Mouse (Mus musculus) MEL (cell line): Measurements from ENCODE around the gene Npm3. TPM values are rescaled to one million over a fixed set of nuclear protein-coding genes. Genes with fewer than 3 reads are reported as not detected.

Source experiments
- DNase-seq: peaks from one replicate; pipeline ENCODE4 v3.0.0; 2011; ENCODE audit warnings: low read depth, low spot score
- H3K27ac ChIP-seq: 2 replicates; pipeline ENCODE4 v1.5.1; 2012; ENCODE audit warnings: low read depth, mild to moderate bottlenecking, control low read depth, low read length, moderate library complexity; ENCODE audit not compliant: control insufficient read depth
- H3K27me3 ChIP-seq, 2 experiments: fragments of 150-350 bp in 1 of 2; sonication (generic) in 1 of 2; 2 replicates each; pipeline ENCODE4 v1.6.1; 2012; ENCODE audit warnings: low read length in 2 of 2, mild to moderate bottlenecking in 2 of 2, improper control_type of control experiment in 1 of 2, moderate library complexity in 1 of 2; ENCODE audit not compliant: insufficient read depth in 2 of 2, control insufficient read depth in 1 of 2
- H3K36me3 ChIP-seq, 2 experiments: 2 replicates each; pipeline ENCODE4 v1.6.1; 2012 to 2014; ENCODE audit warnings: low read length in 2 of 2, improper control_type of control experiment in 1 of 2, inconsistent platforms in 1 of 2, mild to moderate bottlenecking in 1 of 2; ENCODE audit not compliant: insufficient read depth in 2 of 2, control insufficient read depth in 1 of 2
- H3K4me1 ChIP-seq, 2 experiments: fragments of 150-350 bp in 1 of 2; sonication (generic) in 1 of 2; 2 replicates each; pipeline ENCODE4 v1.6.1; 2012; ENCODE audit warnings: low read length in 2 of 2, improper control_type of control experiment in 1 of 2, mild to moderate bottlenecking in 1 of 2; ENCODE audit not compliant: insufficient read depth in 2 of 2, control insufficient read depth in 1 of 2
- H3K4me3 ChIP-seq, 2 experiments: fragments of 150-350 bp in 1 of 2; sonication (generic) in 1 of 2; 2 replicates each; pipeline ENCODE4 v1.5.1; 2012; ENCODE audit warnings: low read depth in 2 of 2, low read length in 2 of 2, mild to moderate bottlenecking in 2 of 2, moderate library complexity in 2 of 2, control low read depth in 1 of 2, improper control_type of control experiment in 1 of 2; ENCODE audit not compliant: control insufficient read depth in 1 of 2, insufficient read depth in 1 of 2
- H3K79me2 ChIP-seq: 2 replicates; pipeline ENCODE4 v1.6.1; 2012; ENCODE audit warnings: mild to moderate bottlenecking, low read length, moderate library complexity; ENCODE audit not compliant: control insufficient read depth, poor library complexity, insufficient read depth
- H3K9ac ChIP-seq: 2 replicates; pipeline ENCODE4 v1.6.1; 2012; ENCODE audit warnings: low read depth, mild to moderate bottlenecking, control low read depth, low read length, moderate library complexity; ENCODE audit not compliant: control insufficient read depth, poor library complexity, severe bottlenecking
- H3K9me3 ChIP-seq: fragments of 150-350 bp; sonication (generic); replicated peaks from 2 replicates; pipeline ENCODE4 v1.6.1; 2012; ENCODE audit warnings: mild to moderate bottlenecking, low read length, improper control_type of control experiment, moderate library complexity; ENCODE audit not compliant: insufficient read depth
- CHD1 ChIP-seq: IDR thresholded peaks from 2 replicates; pipeline ENCODE4 v1.6.1; 2012; ENCODE audit warnings: low read depth, mild to moderate bottlenecking, inconsistent platforms, low read length, improper control_type of control experiment
- CHD2 ChIP-seq: IDR thresholded peaks from 2 replicates; pipeline ENCODE4 v1.6.1; 2011; ENCODE audit warnings: low read length, improper control_type of control experiment
- CTCF ChIP-seq, 3 experiments: IDR thresholded peaks in 2 of 3; conservative IDR thresholded peaks in 1 of 3; 2 replicates each; pipeline ENCODE4 v1.5.1; 2011 to 2012; ENCODE audit warnings: low read length in 3 of 3, low read depth in 2 of 3, mild to moderate bottlenecking in 2 of 3, improper control_type of control experiment in 1 of 3, inconsistent platforms in 1 of 3, mixed read lengths in 1 of 3, moderate library complexity in 1 of 3; ENCODE audit not compliant: control insufficient read depth in 1 of 3, insufficient read depth in 1 of 3, poor library complexity in 1 of 3, severe bottlenecking in 1 of 3
- E2F4 ChIP-seq: IDR thresholded peaks from 2 replicates; pipeline ENCODE4 v1.6.1; 2011; ENCODE audit warnings: low read depth, low read length, improper control_type of control experiment, borderline replicate concordance
- ELF1 ChIP-seq: IDR thresholded peaks from 2 replicates; pipeline ENCODE4 v1.6.1; 2014; ENCODE audit warnings: low read depth, mild to moderate bottlenecking, inconsistent platforms, low read length, improper control_type of control experiment, moderate library complexity
- GATA1 ChIP-seq: IDR thresholded peaks from 2 replicates; pipeline ENCODE4 v1.6.1; 2011; ENCODE audit warnings: low read depth, low read length, improper control_type of control experiment
- HCFC1 ChIP-seq: IDR thresholded peaks from 2 replicates; pipeline ENCODE4 v1.6.1; 2012; ENCODE audit warnings: low read depth, mild to moderate bottlenecking, inconsistent platforms, low read length, improper control_type of control experiment, moderate library complexity
- JUND ChIP-seq: IDR thresholded peaks from 2 replicates; pipeline ENCODE4 v1.6.1; 2011; ENCODE audit warnings: low read depth, mild to moderate bottlenecking, improper control_type of control experiment, low read length
- MAX ChIP-seq: IDR thresholded peaks from 2 replicates; pipeline ENCODE4 v1.6.1; 2011; ENCODE audit warnings: low read length, improper control_type of control experiment
- MAZ ChIP-seq: IDR thresholded peaks from 2 replicates; pipeline ENCODE4 v1.6.1; 2012; ENCODE audit warnings: low read depth, mild to moderate bottlenecking, inconsistent platforms, low read length, improper control_type of control experiment
- MEF2A ChIP-seq: IDR thresholded peaks from 2 replicates; pipeline ENCODE4 v1.6.1; 2014; ENCODE audit warnings: low read depth, mild to moderate bottlenecking, inconsistent platforms, low read length, improper control_type of control experiment; ENCODE audit not compliant: poor library complexity, insufficient replicate concordance, severe bottlenecking; ENCODE audit errors: extremely low read depth
- MXI1 ChIP-seq: IDR thresholded peaks from 2 replicates; pipeline ENCODE4 v1.6.1; 2011; ENCODE audit warnings: mild to moderate bottlenecking, low read depth, low read length, improper control_type of control experiment
- MYC ChIP-seq: IDR thresholded peaks from 2 replicates; pipeline ENCODE4 v1.6.1; 2011; ENCODE audit warnings: low read depth, mild to moderate bottlenecking, low read length, improper control_type of control experiment, moderate library complexity
- RCOR1 ChIP-seq: IDR thresholded peaks from 2 replicates; pipeline ENCODE4 v1.6.1; 2012; ENCODE audit warnings: low read depth, mild to moderate bottlenecking, inconsistent platforms, low read length, improper control_type of control experiment
- SIN3A ChIP-seq: IDR thresholded peaks from 2 replicates; pipeline ENCODE4 v1.6.1; 2012; ENCODE audit warnings: low read length, improper control_type of control experiment, inconsistent platforms
- SMC3 ChIP-seq: IDR thresholded peaks from 2 replicates; pipeline ENCODE4 v1.6.1; 2011; ENCODE audit warnings: low read depth, low read length, improper control_type of control experiment
- TAL1 ChIP-seq: IDR thresholded peaks from 2 replicates; pipeline ENCODE4 v1.6.1; 2012; ENCODE audit warnings: mild to moderate bottlenecking, inconsistent platforms, low read length, moderate library complexity, mixed read lengths
- TCF12 ChIP-seq: IDR thresholded peaks from 2 replicates; pipeline ENCODE4 v1.6.1; 2014; ENCODE audit warnings: low read depth, mild to moderate bottlenecking, inconsistent platforms, low read length, improper control_type of control experiment, moderate library complexity
- UBTF ChIP-seq: IDR thresholded peaks from 2 replicates; pipeline ENCODE4 v1.6.1; 2012; ENCODE audit warnings: low read depth, mild to moderate bottlenecking, inconsistent platforms, low read length, improper control_type of control experiment, moderate library complexity, borderline replicate concordance; ENCODE audit not compliant: insufficient read depth
- USF2 ChIP-seq, 2 experiments: IDR thresholded peaks; 2 replicates each; pipeline ENCODE4 v1.6.1; 2011 to 2012; ENCODE audit warnings: improper control_type of control experiment in 2 of 2, low read length in 2 of 2, borderline replicate concordance in 1 of 2, inconsistent platforms in 1 of 2, low read depth in 1 of 2, mild to moderate bottlenecking in 1 of 2; ENCODE audit not compliant: insufficient read depth in 1 of 2
- ZC3H11A ChIP-seq: IDR thresholded peaks from 2 replicates; pipeline ENCODE4 v1.6.1; 2012; ENCODE audit warnings: low read depth, mild to moderate bottlenecking, inconsistent platforms, low read length, improper control_type of control experiment
- polyA plus RNA-seq, 2 experiments: library from polyadenylated mRNA; stranded (reverse) in 1 of 2; unstranded in 1 of 2; fragments of >175 nt in 1 of 2; fragments of >200 nt in 1 of 2; gene quantifications; 2 replicates each; pipeline versions ENCODE4 v1.2.1 to v1.2.4; 2012; ENCODE audit warnings: low replicate concordance in 2 of 2, low read depth in 1 of 2; ENCODE audit not compliant: insufficient read length in 2 of 2, insufficient read depth in 1 of 2, missing spikeins in 1 of 2
- total RNA-seq: library from RNA; depleted of rRNA; stranded (reverse); fragments of 300-350 nt; gene quantifications from 2 replicates; pipeline ENCODE4 v1.2.3, GENCODE M21; 2012

The Npm3 gene
- total and polyA plus RNA-seq, 3 experiments = 426 to 602 TPM; not detected in 1

DNA sequence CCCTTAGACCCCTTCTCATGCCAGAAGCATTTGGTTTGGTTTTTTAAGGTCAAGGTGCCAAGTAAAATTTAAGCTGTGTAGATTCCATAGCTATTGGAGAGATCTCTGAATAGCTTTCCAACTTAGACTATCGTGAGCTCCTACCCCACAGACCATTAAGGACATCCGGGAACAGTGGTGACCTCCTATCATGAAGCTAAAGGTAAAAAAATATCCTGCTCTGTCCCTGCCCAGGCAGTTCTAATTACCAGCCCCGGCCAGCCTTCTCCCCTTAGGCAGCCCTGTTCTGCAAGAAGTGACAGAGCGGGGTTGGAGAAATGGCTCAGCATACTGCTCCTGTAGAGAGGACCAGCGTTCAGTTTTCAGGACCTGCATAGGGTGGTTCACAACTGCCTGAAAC, 10.9 kb downstream of the Npm3 start:
- no peak for TF ChIP-seq USF2 (IDR thresholded peaks at IDR 0.05; ENCODE audit: borderline replicate concordance in 1 of 2, insufficient read depth in 1 of 2, low read depth in 1 of 2, low read length in 2 of 2)
- TF ChIP-seq MYC = no peak
- TF ChIP-seq HCFC1 = no peak
- TF ChIP-seq SMC3 = no peak
- TF ChIP-seq CHD1 = no peak
- no peak for TF ChIP-seq JUND
- no peak for TF ChIP-seq MEF2A
- TF ChIP-seq MXI1 = no peak
- TF ChIP-seq TAL1 = no peak
- H3K36me3 ChIP-seq = no peaks in the 10 kb centered on the region
- H3K79me2 ChIP-seq = no peaks in the 10 kb centered on the region
- H3K4me3 ChIP-seq = no peak overlapping the region
- no peak overlapping the region for H3K27ac ChIP-seq
- no peak overlapping the region for H3K9ac ChIP-seq
- H3K4me1 ChIP-seq = 0 out of 4 replicates have a peak, but pooled peaks cover 0 to 6% of the 10 kb centered on the region in 2 experiments
- H3K27me3 ChIP-seq = peaks cover 4 to 6% of the 10 kb centered on the region in 2 experiments
- H3K9me3 ChIP-seq = no peaks in the 10 kb centered on the region
- no peak for DNase-seq

DNA sequence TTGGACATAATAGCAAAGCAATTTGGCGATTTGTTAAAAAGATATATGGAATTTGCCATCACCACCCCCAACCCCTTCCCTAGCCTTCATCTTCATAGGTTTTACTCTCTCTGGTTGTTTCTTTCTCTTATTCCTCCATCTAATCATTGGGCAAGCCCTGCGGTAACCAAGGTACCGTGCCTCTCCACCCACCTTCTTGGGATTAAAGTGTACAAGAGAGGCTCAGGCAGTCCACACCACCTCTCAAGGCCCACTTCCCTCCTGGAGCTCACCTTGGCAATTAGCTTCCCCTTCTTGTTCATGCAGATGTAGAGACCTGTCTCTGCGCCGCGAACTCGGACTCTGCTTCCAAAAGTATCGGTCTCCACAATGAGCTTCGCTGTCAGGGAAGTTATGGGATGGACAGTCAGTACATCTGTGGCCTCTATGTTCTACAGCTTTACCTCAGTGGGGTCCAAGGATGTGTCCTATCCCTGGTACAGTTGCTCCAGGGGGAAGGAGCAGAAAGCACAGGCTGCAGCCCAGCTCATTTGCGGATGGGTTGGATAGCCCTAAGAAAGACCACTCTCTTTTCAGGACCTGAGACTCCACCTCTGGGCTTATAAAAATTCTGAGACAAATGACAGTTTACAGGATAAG, 11.4 kb downstream of the Npm3 start:
- Histone ChIP-seq H3K4me1 (0 out of 4 replicates have a peak, but pooled peaks cover 0 to 6% of the 10 kb centered on the region in 2 experiments), H3K27ac (no peak overlapping the region), H3K9ac (no peak overlapping the region), H3K9me3 (no peaks in the 10 kb centered on the region), H3K79me2 (no peaks in the 10 kb centered on the region), H3K4me3 (no peak overlapping the region), H3K27me3 (peaks cover 6 to 10% of the 10 kb centered on the region in 2 experiments)
- no peak for DNase-seq
- TF ChIP-seq TCF12 (no peak), CTCF (IDR thresholded peaks at IDR 0.05 in 2 of 3, conservative IDR thresholded peaks at IDR 0.05 in 1 of 3; ENCODE audit: control insufficient read depth in 1 of 3, insufficient read depth in 1 of 3, low read depth in 2 of 3, low read length in 3 of 3, poor library complexity in 1 of 3, severe bottlenecking in 1 of 3) (no peak), TAL1 (no peak), SMC3 (no peak), ELF1 (no peak), SIN3A (no peak), JUND (no peak), MEF2A (no peak), MAZ (no peak), E2F4 (no peak), MXI1 (no peak), RCOR1 (no peak), ZC3H11A (no peak), UBTF (no peak), CHD2 (no peak), USF2 (IDR thresholded peaks at IDR 0.05; ENCODE audit: borderline replicate concordance in 1 of 2, insufficient read depth in 1 of 2, low read depth in 1 of 2, low read length in 2 of 2) (no peak), GATA1 (no peak), MAX (no peak)
- TF ChIP-seq, all 39 proteins: peak for 0
- H3K36me3 ChIP-seq = no peaks in the 10 kb centered on the region
